Mouse (Mus musculus) embryonic facial prominence, embryonic 15.5 days (tissue): Measurements from ENCODE around the gene Chrdl2. TPM values are rescaled to one million over a fixed set of nuclear protein-coding genes. Genes with fewer than 3 reads are reported as not detected.
"Not testable (repeated sequence)": the region's sequence is repeated elsewhere in the genome, so short reads cannot be mapped to it uniquely, and the experiment has no call there.

Experiments used
- ATAC-seq: fragments of 200-750 bp; cut with Nextera tagmentation; 2 replicates; pipeline ENCODE4 v1.8.0; 2017; ENCODE audit warnings: low read depth, moderate TSS enrichment; ENCODE audit not compliant: insufficient number of reproducible peaks, low FRiP score, low TSS enrichment
- H3K27ac ChIP-seq: fragments of 300-500 bp; sonication (generic); replicated peaks from 2 replicates; pipeline ENCODE4 v1.5.1; 2015; ENCODE audit warnings: mild to moderate bottlenecking, inconsistent platforms
- H3K27me3 ChIP-seq: fragments of 300-500 bp; sonication (generic); 2 replicates; pipeline ENCODE4 v1.6.1; 2015; ENCODE audit warnings: inconsistent platforms
- H3K36me3 ChIP-seq: fragments of 300-500 bp; sonication (generic); 2 replicates; pipeline ENCODE4 v1.6.1; 2015; ENCODE audit warnings: mild to moderate bottlenecking, inconsistent platforms
- H3K4me1 ChIP-seq: fragments of 300-500 bp; sonication (generic); 2 replicates; pipeline ENCODE4 v1.6.1; 2015; ENCODE audit warnings: inconsistent platforms
- H3K4me2 ChIP-seq: fragments of 300-500 bp; sonication (generic); replicated peaks from 2 replicates; pipeline ENCODE4 v1.6.1; 2015; ENCODE audit warnings: mild to moderate bottlenecking, inconsistent platforms
- H3K4me3 ChIP-seq: fragments of 300-500 bp; sonication (generic); replicated peaks from 2 replicates; pipeline ENCODE4 v1.5.1; 2015; ENCODE audit warnings: mild to moderate bottlenecking, inconsistent platforms
- H3K9ac ChIP-seq: fragments of 300-500 bp; sonication (generic); 2 replicates; pipeline ENCODE4 v1.6.1; 2015; ENCODE audit warnings: inconsistent platforms
- H3K9me3 ChIP-seq: fragments of 300-500 bp; sonication (generic); replicated peaks from 2 replicates; pipeline ENCODE4 v1.6.1; 2016; ENCODE audit warnings: inconsistent platforms
- WGBS: fragments of 180-500 bp; shearing (Covaris S2); methylation state at CpG from one replicate; pipeline ENCODE4 v1.1.7; 2015; 5-methylcytosine and 5-hydroxymethylcytosine counted together
- polyA plus RNA-seq: library from polyadenylated mRNA; unstranded; fragments of >200 nt; fragmentation: Nextera tagmentation; extraction: Ambion mirVana; gene quantifications from 2 replicates; pipeline ENCODE4 v1.2.1, GENCODE M21; 2015

Gene Chrdl2
- 1.8 and 1.9 TPM in 2 replicates for polyA plus RNA-seq

- Histone ChIP-seq H3K4me2 (peak within 1 kb of the TSS; percentile 97), H3K36me3 (no peaks in the 10 kb centered on the region), H3K4me1 (peaks cover 13% of the 10 kb centered on the region), H3K9ac (peak within 1 kb of the TSS; percentile 18; the same call in 1 of the 2 replicates), H3K27me3 (peaks cover 65% of the 10 kb centered on the region), H3K4me3 (peak within 1 kb of the TSS; percentile 51), H3K27ac (no peak within 1 kb of the TSS), H3K9me3 (no peaks in the 10 kb centered on the region)
- ATAC-seq = peak; percentile 85
- 0% methylated on average over 42 of the region's 44 CpGs for WGBS
Measured at GRCm38 (mm10) chr7:100005790-100006189, at the start of gene Chrdl2. Gene Chrdl2 (plus strand): TSS chr7:100006172.

GRCm38 (mm10) chr7:99957226-99957965, 48.6 kb upstream of the Chrdl2 start:
- H3K27ac ChIP-seq = no peak overlapping the region
- 81% methylated on average over 12 of the region's 12 CpGs for WGBS
- ATAC-seq = no peak
- H3K9me3 ChIP-seq = no peaks in the 10 kb centered on the region
- H3K4me3 ChIP-seq = no peak overlapping the region
- H3K9ac ChIP-seq = no peak overlapping the region
- no peaks in the 10 kb centered on the region for H3K36me3 ChIP-seq
- no peak overlapping the region for H3K4me2 ChIP-seq
- 0 out of 2 replicates have a peak, but pooled peaks cover under 1% of the 10 kb centered on the region for H3K4me1 ChIP-seq
- H3K27me3 ChIP-seq = no peaks in the 10 kb centered on the region

- WGBS = 80% methylated on average over 2 of the region's 2 CpGs
- not testable (repeated sequence) for H3K36me3 ChIP-seq
Measured at GRCm38 (mm10) chr7:99960571-99960970, 45.4 kb upstream of the Chrdl2 start.

GRCm38 (mm10) chr7:99961518-99961917, 44.5 kb upstream of the Chrdl2 start:
- Histone ChIP-seq H3K4me1 (peaks cover 25% of the 10 kb centered on the region), H3K36me3 (no peaks in the 10 kb centered on the region), H3K4me2 (no peak overlapping the region), H3K9ac (no peak overlapping the region), H3K9me3 (no peaks in the 10 kb centered on the region), H3K27ac (no peak overlapping the region), H3K27me3 (no peaks in the 10 kb centered on the region), H3K4me3 (no peak overlapping the region)
- WGBS = 89% methylated on average over 2 of the region's 2 CpGs
- no peak for ATAC-seq

More at GRCm38 (mm10) chr7:99960571-99960970, 45.4 kb upstream of the Chrdl2 start:
- not testable (repeated sequence) for H3K4me3 ChIP-seq, H3K9me3 ChIP-seq, ATAC-seq, H3K27me3 ChIP-seq, H3K9ac ChIP-seq, H3K4me2 ChIP-seq, H3K27ac ChIP-seq
- H3K4me1 ChIP-seq = peaks cover 17% of the 10 kb centered on the region

- no peaks in the 10 kb centered on the region for H3K36me3 ChIP-seq
- no peak overlapping the region for H3K4me2 ChIP-seq
- 73% methylated on average over 8 of the region's 8 CpGs for WGBS
- 0 out of 2 replicates have a peak overlapping the region, but pooled peaks have one; percentile 22 for H3K27ac ChIP-seq
- ATAC-seq = no peak
- no peak overlapping the region for H3K4me3 ChIP-seq
- H3K9me3 ChIP-seq = no peaks in the 10 kb centered on the region
- peaks cover 32% of the 10 kb centered on the region for H3K4me1 ChIP-seq
- H3K27me3 ChIP-seq = no peaks in the 10 kb centered on the region
- H3K9ac ChIP-seq = no peak overlapping the region
Measured at GRCm38 (mm10) chr7:99962536-99963236, 43.3 kb upstream of the Chrdl2 start.

GRCm38 (mm10) chr7:99963237-99963860, 42.6 kb upstream of the Chrdl2 start:
- no peak for ATAC-seq
- no peak overlapping the region for H3K27ac ChIP-seq
- no peak overlapping the region for H3K4me3 ChIP-seq
- no peaks in the 10 kb centered on the region for H3K27me3 ChIP-seq
- H3K36me3 ChIP-seq = no peaks in the 10 kb centered on the region
- H3K9ac ChIP-seq = no peak overlapping the region
- no peaks in the 10 kb centered on the region for H3K9me3 ChIP-seq
- H3K4me1 ChIP-seq = peaks cover 33% of the 10 kb centered on the region
- WGBS = 74% methylated on average over 3 of the region's 3 CpGs
- H3K4me2 ChIP-seq = no peak overlapping the region

- ATAC-seq = no peak
- no peak overlapping the region for H3K4me3 ChIP-seq
Measured at GRCm38 (mm10) chr7:99965020-99965841, 40.7 kb upstream of the Chrdl2 start.

GRCm38 (mm10) chr7:99966011-99966721, 39.8 kb upstream of the Chrdl2 start:
- no peaks in the 10 kb centered on the region for H3K36me3 ChIP-seq
- no peak for ATAC-seq
- H3K9me3 ChIP-seq = no peaks in the 10 kb centered on the region
- H3K4me3 ChIP-seq = no peak overlapping the region
- H3K4me2 ChIP-seq = no peak overlapping the region
- no peaks in the 10 kb centered on the region for H3K27me3 ChIP-seq
- 40% methylated on average over 9 of the region's 9 CpGs for WGBS
- peaks cover 33% of the 10 kb centered on the region for H3K4me1 ChIP-seq
- no peak overlapping the region for H3K9ac ChIP-seq
- peak overlapping the region; percentile 86 for H3K27ac ChIP-seq

More at GRCm38 (mm10) chr7:99965020-99965841, 40.7 kb upstream of the Chrdl2 start:
- peak overlapping the region; percentile 25; the same call in 1 of the 2 replicates for H3K4me2 ChIP-seq
- no peak overlapping the region for H3K9ac ChIP-seq
- H3K4me1 ChIP-seq = peaks cover 33% of the 10 kb centered on the region
- no peaks in the 10 kb centered on the region for H3K36me3 ChIP-seq
- H3K27me3 ChIP-seq = no peaks in the 10 kb centered on the region
- no peaks in the 10 kb centered on the region for H3K9me3 ChIP-seq
- WGBS = 24% methylated on average over 9 of the region's 9 CpGs
- H3K27ac ChIP-seq = peak overlapping the region; percentile 86

GRCm38 (mm10) chr7:99969151-99969550, 36.8 kb upstream of the Chrdl2 start:
- Histone ChIP-seq H3K36me3 (no peaks in the 10 kb centered on the region), H3K4me3 (no peak overlapping the region), H3K9me3 (no peaks in the 10 kb centered on the region), H3K9ac (no peak overlapping the region), H3K4me1 (peaks cover 38% of the 10 kb centered on the region), H3K4me2 (no peak overlapping the region), H3K27me3 (no peaks in the 10 kb centered on the region), H3K27ac (no peak overlapping the region)
- WGBS = 86% methylated on average over 4 of the region's 4 CpGs
- no peak for ATAC-seq

GRCm38 (mm10) chr7:99971926-99972325, 34.0 kb upstream of the Chrdl2 start:
- ATAC-seq = no peak
- no peak overlapping the region for H3K27ac ChIP-seq
- H3K9me3 ChIP-seq = no peaks in the 10 kb centered on the region
- no peak overlapping the region for H3K4me3 ChIP-seq
- peaks cover 20% of the 10 kb centered on the region for H3K4me1 ChIP-seq
- H3K9ac ChIP-seq = no peak overlapping the region
- WGBS = 76% methylated on average over 2 of the region's 2 CpGs
- H3K36me3 ChIP-seq = no peaks in the 10 kb centered on the region
- H3K27me3 ChIP-seq = no peaks in the 10 kb centered on the region
- H3K4me2 ChIP-seq = no peak overlapping the region
